In genomic region chr4:66404201-66404711, GRCm38 (mm10) we compare ENCODE assay signal across 8 mouse cellular contexts. TPM values are rescaled to one million over a fixed set of nuclear protein-coding genes. Genes with fewer than 3 reads are reported as not detected.
DNase-seq lines count a peak whose midpoint lies in the region; ATAC-seq and TF ChIP-seq lines count a peak whose summit lies in the region.

Gene Astn2 (minus strand): TSS chr4:66404611.

- H3K4me3 ChIP-seq in lung, adult 2 months (replicated peaks; ENCODE audit: extremely low read depth, low read depth, low read length): peak within 1 kb of the TSS; percentile 57
- H3K4me3 ChIP-seq in forebrain, postnatal 0 days (ENCODE audit: low read depth, low read length): peak within 1 kb of the TSS; percentile 75
- H3K4me3 ChIP-seq in liver, embryonic 13.5 days (replicated peaks): peak within 1 kb of the TSS; percentile 51

- peak; percentile 42 for ATAC-seq in forebrain, postnatal 0 days
- no peak for ATAC-seq in liver, embryonic 13.5 days (ENCODE audit: low read depth)
- ATAC-seq in CD4-positive, CD25-positive, alpha-beta regulatory T cell, adult 4 months: no peak

- no peak for TF ChIP-seq CTCF in lung, adult 2 months (IDR thresholded peaks at IDR 0.05; ENCODE audit: insufficient read depth, low read length)
- TF ChIP-seq CTCF in forebrain, postnatal 0 days (IDR thresholded peaks at IDR 0.05; ENCODE audit: low read depth): no peak

- H3K9me3 ChIP-seq in forebrain, postnatal 0 days (ENCODE audit: low read length): no peaks in the 10 kb centered on the region
- no peaks in the 10 kb centered on the region for H3K9me3 ChIP-seq in liver, embryonic 13.5 days (replicated peaks)

- no peaks in the 10 kb centered on the region for H3K4me1 ChIP-seq in lung, adult 2 months (ENCODE audit: control insufficient read depth, insufficient read depth, low read length)
- H3K4me1 ChIP-seq in forebrain, postnatal 0 days (ENCODE audit: insufficient read depth): peaks cover 7% of the 10 kb centered on the region; the same call in 1 of the 2 replicates
- H3K4me1 ChIP-seq in liver, embryonic 13.5 days (replicated peaks): no peaks in the 10 kb centered on the region

- DNase-seq in lung, adult 2 months: no peak
- no peak for DNase-seq in lung, postnatal 36 days
- DNase-seq in cerebellum, adult 18-20 months: peak; percentile 73 to 79
- no peak for DNase-seq in forebrain, postnatal 0 days
- DNase-seq in kidney, postnatal 10 days: peak; percentile 45
- no peak for DNase-seq in liver, embryonic 13.5 days
- peak; percentile 52 for DNase-seq in right cerebral cortex, postnatal 4 days

- WGBS in lung, adult 2 months: 3% methylated on average over 53 of the region's 56 CpGs
- 6% methylated on average over 21 of the region's 56 CpGs for WGBS in forebrain, postnatal 0 days
- WGBS in liver, embryonic 13.5 days (ENCODE audit: insufficient replicate concordance): 0% methylated on average over 22 of the region's 56 CpGs

- peak within 1 kb of the TSS; percentile 64 for H3K27ac ChIP-seq in forebrain, postnatal 0 days (ENCODE audit: low read depth, low read length)
- no peak within 1 kb of the TSS for H3K27ac ChIP-seq in liver, embryonic 13.5 days

- peak within 1 kb of the TSS; percentile 91 for H3K4me2 ChIP-seq in forebrain, postnatal 0 days (ENCODE audit: low read depth)
- H3K4me2 ChIP-seq in liver, embryonic 13.5 days: peak within 1 kb of the TSS; percentile 65

- H3K27me3 ChIP-seq in forebrain, postnatal 0 days (ENCODE audit: insufficient read depth, low read length): peaks cover 7% of the 10 kb centered on the region
- peaks cover 52% of the 10 kb centered on the region for H3K27me3 ChIP-seq in liver, embryonic 13.5 days

- H3K9ac ChIP-seq in forebrain, postnatal 0 days: peak within 1 kb of the TSS; percentile 75
- H3K9ac ChIP-seq in liver, embryonic 13.5 days: 0 out of 2 replicates have a peak within 1 kb of the TSS, but pooled peaks have one; percentile 6

- H3K36me3 ChIP-seq in forebrain, postnatal 0 days (ENCODE audit: insufficient read depth): no peaks in the 10 kb centered on the region
- H3K36me3 ChIP-seq in liver, embryonic 13.5 days: no peaks in the 10 kb centered on the region

- no peak for TF ChIP-seq POLR2A in lung, adult 2 months (IDR thresholded peaks at IDR 0.05; ENCODE audit: borderline replicate concordance, extremely low read depth, low read depth, low read length)

RNA-seq across cellular contexts. Expression of gene Astn2, which starts in this region (rescaled TPM):
- 9.0 and 10.7 TPM in 2 replicates for polyA plus RNA-seq in lung, adult 2 months (2012; rRNA removed)
- total RNA-seq in forebrain, postnatal 0 days (2014; rRNA removed): 15.0 and 20.9 TPM in 2 replicates
- polyA plus RNA-seq in forebrain, postnatal 0 days (2015; fragmentation: Nextera tagmentation; extraction: Ambion mirVana): 0.47 and 0.98 TPM in 2 replicates
- 0.03 and 0.06 TPM in 2 replicates for polyA plus RNA-seq in liver, embryonic 13.5 days (2015; fragmentation: Nextera tagmentation; extraction: Ambion mirVana)
- polyA plus RNA-seq in CD4-positive, CD25-positive, alpha-beta regulatory T cell, adult 4 months (2017; shearing (Covaris generic)): not detected

Comparison
In these comparisons a context has a peak if more than half of its experiments do, and no peak if none do; other contexts are left out.
1. DNase-seq: peak in cerebellum, adult 18-20 months (2 of 2), kidney, postnatal 10 days (single experiment) and right cerebral cortex, postnatal 4 days (single experiment); none in lung, adult 2 months (single experiment), lung, postnatal 36 days (single experiment), forebrain, postnatal 0 days (single experiment) and liver, embryonic 13.5 days (single experiment).
2. Peak in every context shown above with its lines, with median percentiles within 50 percentile points of each other: H3K4me3 ChIP-seq.